Mouse (Mus musculus) G1E-ER4 (cell line): Measurements from ENCODE around the gene Acbd4. TPM values are rescaled to one million over a fixed set of nuclear protein-coding genes. Genes with fewer than 3 reads are reported as not detected.

Experiments
- GATA1 ChIP-seq: IDR thresholded peaks from one replicate; pipeline ENCODE4 v1.8.0; 2012; ENCODE audit warnings: low read length, inconsistent platforms
- polyA plus RNA-seq: library from polyadenylated mRNA; stranded (reverse); fragments of >175 nt; gene quantifications from 2 replicates; pipeline ENCODE4 v1.2.3, GENCODE M21; 2012

The Acbd4 gene
- polyA plus RNA-seq, 1 experiment, result 31.9 TPM

DNA sequence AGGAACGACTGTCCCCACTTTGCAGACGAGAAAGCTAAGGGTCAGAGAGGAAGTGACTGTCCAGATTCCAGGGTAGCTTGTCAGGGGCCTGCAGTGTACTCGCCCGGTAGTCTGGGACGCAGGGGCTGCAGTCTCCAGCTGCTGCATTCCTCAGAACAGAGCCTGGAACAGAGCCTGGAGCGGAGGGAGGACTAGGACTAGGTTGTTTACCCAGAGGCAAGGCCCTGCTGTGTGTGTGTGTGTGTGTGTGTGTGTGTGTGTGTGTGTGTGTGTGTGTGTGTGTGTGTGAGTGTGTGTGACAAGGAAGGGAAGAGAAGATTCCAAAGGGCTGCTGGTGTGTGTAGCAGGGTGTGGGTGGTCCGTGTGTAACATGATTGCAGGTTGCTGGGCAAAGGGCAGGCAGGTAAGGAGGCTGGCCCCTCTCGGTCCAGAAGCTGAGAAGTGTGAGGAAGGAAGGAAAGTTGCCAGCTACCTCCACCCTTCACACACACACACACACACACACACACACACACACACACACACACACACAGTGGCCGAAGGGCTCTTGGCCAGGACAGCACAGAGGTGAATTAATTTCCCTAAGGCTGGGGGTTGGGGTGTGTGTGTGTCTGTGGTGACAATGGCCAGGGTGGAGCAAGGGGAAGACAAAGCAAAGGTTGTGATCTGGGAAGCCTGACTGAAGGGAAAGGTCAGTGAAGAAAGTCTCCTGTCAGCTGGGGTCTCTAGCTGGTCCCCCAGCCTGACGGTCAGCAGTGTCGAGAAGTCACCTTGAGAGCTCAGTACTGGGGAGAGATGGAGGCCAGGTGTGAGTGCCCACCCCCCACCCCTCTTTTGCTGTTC lies 39.8 kb downstream of the Acbd4 start:
- no peak for TF ChIP-seq GATA1

DNA sequence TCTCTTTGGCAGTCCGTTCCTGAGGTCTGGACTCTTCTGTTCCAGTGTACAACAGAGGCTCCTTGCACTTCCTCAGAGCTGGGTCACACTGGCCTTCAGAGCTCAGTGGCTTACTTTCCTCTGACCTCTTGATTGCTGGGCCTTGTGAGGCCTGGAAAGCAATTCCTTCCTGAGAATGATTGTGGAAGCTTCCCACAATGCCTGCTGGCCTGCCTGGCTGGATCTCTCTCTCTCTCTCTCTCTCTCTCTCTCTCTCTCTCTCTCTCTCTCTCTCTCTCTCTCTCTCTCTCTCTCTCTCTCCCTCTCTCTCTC lies 40.4 kb downstream of the Acbd4 start:
- TF ChIP-seq GATA1, result no peak

DNA sequence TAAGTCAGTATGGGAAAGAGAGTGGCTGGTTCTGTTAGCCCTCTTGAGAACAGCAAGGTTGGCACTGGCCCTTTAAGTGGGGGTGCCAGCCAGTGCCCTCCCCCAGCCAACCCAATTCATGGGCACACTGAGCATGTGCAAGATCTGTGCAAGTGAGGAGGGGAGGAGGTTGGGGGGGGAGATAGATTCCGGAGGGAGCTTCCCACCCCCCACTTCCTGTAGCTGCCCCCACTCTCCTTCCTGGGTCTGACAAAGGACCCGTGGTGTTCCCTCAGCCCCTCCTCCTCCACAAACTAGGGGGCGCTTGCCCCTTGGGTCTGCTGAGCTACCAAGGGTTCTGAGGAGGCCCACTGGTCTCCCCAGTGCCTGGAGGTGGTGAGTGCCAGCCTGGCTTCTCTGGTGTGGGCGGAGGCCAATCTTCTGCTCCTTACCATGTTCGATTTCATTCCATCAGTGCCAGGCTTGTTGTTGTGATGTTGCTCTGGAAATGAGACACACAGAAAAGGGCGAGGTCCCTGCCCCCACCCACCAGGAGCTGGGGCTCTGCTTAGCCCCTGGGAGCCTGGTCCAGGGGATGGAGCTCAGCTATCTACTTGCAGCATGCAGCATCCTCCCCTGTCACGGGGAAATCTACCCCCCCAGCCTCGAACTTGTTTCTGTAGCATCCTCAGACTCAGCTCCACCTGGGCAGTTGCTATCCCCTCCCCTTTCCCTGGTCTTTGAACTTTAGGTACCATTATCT lies 41.1 kb downstream of the Acbd4 start:
- TF ChIP-seq GATA1, result no peak

DNA sequence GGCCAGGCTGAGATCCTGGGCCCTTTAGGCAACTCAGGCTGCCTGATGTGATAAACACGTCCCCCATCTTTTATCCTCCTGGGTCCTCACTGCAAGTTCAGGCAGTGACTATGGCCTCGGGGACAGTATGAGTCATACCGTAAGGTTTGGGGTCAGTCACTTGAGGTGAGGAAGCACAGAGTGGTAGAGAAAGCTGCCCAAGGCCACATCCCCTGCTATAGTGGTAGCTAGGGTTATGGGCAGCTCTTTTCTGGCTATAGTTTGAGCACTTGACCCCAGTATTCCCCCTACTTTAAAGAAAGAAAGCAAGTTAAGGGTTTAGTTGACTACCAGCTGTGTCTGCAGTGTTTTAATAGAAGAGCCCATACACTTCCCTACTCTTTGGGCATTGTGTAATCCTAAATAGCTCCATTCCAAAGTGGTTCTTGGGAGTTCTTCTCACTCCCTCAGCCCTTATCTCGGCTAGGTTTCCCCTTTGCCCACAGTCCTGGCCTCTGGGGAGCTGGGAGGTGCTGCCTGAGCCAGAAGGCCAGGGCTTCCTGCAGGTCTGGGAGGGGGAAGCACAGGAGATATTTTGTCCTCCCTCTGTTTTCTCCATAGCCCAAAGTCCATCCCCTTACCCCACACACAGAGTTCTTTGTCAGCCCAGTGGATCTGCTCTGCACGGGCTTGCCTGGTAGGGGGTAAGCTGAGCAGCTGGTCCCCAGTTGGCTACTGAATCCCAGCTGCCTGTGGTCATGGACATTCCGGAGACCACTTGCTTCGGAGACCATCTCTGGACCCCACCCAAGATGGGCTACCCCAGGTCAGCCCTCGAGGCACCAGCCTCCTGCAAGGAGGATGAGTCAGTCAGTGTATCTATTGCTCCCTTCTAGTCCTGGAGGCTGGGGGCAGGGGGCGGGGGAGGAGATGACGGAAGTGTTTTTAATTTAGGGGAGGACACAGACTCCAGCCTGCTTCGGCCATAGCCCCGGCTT lies 43.1 kb downstream of the Acbd4 start:
- no peak for TF ChIP-seq GATA1

DNA sequence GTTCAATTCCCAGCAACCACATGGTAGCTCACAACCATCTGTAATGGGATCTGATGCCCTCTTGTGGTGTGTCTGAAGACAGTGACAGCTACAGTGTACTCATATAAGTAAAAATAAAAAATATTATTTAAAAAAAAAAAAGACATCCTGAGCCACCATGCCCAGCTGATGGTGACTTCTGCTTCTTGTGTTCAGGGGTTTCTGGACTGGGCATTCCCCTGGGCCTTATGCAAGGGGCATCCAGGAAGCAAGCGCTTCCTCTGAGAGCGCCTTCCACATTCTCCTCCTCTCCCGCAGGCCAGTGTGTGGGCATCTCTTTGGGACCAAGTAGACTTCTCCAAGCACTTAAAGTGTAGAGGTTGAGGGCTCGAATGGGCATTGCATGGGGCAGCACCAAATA lies 44.9 kb downstream of the Acbd4 start:
- no peak for TF ChIP-seq GATA1

DNA sequence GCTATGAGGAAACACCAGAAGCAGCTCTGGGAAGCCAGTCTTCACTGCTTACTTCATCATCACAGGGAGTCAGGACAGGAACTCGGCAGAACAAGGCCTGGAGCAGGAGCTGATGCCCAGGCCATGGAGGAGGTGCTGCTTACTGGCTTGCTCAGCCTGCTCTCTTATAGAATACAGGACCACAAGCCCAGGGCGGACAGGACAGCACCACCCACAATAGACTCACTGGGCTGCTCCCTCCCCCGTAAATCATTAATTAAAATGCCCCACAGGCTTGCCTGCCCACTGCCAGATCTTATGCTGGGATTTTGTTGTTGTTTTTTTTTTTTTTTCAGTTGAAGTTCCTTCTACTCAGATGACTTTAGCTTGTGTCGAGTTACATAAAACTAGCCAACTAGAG lies 46.3 kb downstream of the Acbd4 start:
- no peak for TF ChIP-seq GATA1

DNA sequence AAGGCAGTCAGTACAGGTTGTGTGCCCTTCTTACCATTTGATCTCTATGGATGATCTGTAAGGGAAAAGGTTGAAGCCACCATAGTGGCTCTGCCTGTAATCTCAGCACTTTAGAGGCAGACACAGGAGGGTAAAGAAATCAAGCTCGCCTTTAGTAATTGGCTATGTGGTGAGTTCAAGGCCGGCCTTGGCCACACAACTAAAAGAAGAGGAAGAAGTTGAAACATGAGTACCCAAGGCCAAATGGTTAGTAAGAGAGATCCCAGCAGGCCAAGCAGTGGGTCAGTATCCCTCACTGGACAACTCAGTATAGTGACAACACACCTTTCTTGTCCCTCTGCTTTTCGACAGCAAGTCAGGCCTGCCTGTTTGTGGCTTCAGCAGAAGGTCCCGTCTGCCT lies 48.3 kb downstream of the Acbd4 start:
- no peak for TF ChIP-seq GATA1

DNA sequence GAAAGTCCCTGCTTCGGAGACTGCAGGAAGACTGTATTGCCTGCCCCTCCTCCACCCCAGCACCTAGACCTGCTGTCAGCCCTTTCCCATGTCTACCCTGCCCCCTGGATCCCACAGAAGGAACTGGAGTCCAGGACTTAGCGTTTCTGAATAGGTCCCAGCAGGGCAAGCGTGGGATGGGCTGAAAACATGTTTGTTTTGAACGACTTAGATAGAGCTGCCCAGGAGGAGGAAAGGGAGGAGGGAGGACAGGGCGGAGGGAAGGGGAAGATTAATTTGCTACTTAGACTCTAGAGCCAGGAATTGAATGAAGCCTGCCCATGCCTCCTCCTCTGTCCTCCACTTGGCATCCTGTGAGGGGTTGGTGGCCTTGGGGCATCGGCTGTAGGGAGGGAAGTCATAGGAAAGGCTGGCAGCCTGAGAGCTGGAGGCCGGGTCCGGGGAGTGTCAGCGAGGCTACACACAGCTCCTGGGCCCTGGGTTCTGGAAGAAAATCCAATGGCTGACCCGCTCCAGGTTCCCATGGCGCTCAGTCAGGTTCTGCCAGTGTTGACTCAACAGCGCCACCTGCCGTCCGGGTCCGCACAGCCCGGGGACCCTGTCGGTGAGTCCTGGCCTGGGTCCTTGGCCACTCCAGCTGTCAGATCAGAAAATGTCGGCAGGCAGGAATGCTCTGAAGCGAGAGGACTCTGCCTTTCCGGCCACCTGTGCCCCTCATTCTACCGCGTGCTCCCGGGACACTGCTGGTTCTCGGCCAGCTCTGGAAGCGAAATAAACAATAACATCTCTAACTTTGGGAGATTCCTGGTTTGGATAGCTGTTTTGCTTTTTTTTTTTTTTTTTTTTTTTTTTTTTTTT lies 57.4 kb downstream of the Acbd4 start:
- no peak for TF ChIP-seq GATA1

DNA sequence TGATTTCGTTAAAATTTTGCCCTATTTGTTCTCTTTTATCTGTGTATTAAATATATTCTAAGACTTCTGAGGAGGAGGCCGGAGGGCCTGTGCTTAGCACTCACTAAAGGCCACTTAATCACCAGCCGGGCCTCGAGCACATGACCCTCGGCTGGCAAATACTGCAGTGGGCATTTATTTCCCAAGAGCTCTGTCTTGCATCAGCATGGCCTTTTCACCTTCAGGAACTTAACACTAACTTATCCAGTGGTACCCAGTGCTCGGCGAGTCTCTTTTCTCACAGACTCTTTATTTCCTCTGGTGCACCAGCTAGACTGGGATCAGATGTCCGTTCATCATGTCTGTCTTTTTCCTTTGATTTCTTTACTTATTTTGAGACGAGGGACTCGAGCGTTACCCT lies 59.3 kb downstream of the Acbd4 start:
- no peak for TF ChIP-seq GATA1

DNA sequence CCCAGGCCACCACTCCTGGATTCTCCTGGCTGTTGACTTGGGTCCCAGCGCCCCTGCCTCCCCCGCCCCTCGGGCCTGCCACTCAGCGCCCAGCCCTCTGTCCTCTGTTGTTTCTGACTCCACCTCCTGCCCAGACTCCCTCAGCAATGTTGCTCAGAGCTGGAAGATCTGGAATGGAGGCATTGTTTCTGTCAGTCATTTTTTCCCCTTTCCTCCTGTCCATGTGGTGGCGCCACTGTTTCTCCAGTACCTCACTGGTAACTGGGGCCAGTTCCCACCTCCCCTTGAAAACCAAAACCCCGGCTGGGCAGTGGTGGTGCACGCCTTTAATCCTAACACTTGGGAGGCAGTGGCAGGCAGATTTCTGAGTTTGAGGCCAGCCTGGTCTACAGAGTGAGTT lies 60.0 kb downstream of the Acbd4 start:
- TF ChIP-seq GATA1, result no peak

Other genes with a start within 250 kb of the Acbd4 start
- 364 and 388 TPM in 2 replicates for gene Eftud2, start 220.7 kb upstream of the Acbd4 start, polyA plus RNA-seq
- 0.13 and 0.24 TPM in 2 replicates for gene Ccdc103, start 220.5 kb upstream of the Acbd4 start, polyA plus RNA-seq
- gene Fam187a, start 216.5 kb upstream of the Acbd4 start, polyA plus RNA-seq, result not detected in 2 replicates
- gene Gfap, start 200.8 kb upstream of the Acbd4 start, polyA plus RNA-seq, result 0.02 TPM in 1 of 2 replicates, not detected in the other
- 32.8 and 39.4 TPM in 2 replicates for gene Kif18b, start 176.6 kb upstream of the Acbd4 start, polyA plus RNA-seq
- not detected in 2 replicates for gene C1ql1, start 155.0 kb upstream of the Acbd4 start, polyA plus RNA-seq
- gene Nmt1, start 73.5 kb upstream of the Acbd4 start, polyA plus RNA-seq, result 5.0 and 13.0 TPM in 2 replicates
- 136 and 225 TPM in 2 replicates for gene Dcakd, start 73.3 kb upstream of the Acbd4 start, polyA plus RNA-seq
- gene Plcd3, start within 50 bp of the Acbd4 start, polyA plus RNA-seq, result 0.03 TPM in 1 of 2 replicates, not detected in the other
- gene Hexim1, start 14.5 kb downstream of the Acbd4 start, polyA plus RNA-seq, result 40.7 and 42.1 TPM in 2 replicates
- gene Hexim2, start 30.7 kb downstream of the Acbd4 start, polyA plus RNA-seq, result 9.8 and 12.5 TPM in 2 replicates
- 0.02 TPM in 1 of 2 replicates, not detected in the other for gene Fmnl1, start 69.4 kb downstream of the Acbd4 start, polyA plus RNA-seq
- gene 1700023F06Rik, start 106.9 kb downstream of the Acbd4 start, polyA plus RNA-seq, result not detected in 2 replicates
- gene Spata32, start 116.8 kb downstream of the Acbd4 start, polyA plus RNA-seq, result not detected in 2 replicates
- 5.0 and 5.6 TPM in 2 replicates for gene Map3k14, start 165.8 kb downstream of the Acbd4 start, polyA plus RNA-seq